Mouse (Mus musculus) v-Abl transformed pro-B cells (cell line): ENCODE data around the gene Spock1.

Source experiments
- in situ Hi-C, 2 experiments: fragments of 400-800 bp; cut with MboI; formaldehyde crosslinking; loops; one replicate each; pipeline ENCODE4 v1.15.1; 2025; ENCODE audit not compliant: unreplicated experiment in 2 of 2

Gene Spock1

DNA sequence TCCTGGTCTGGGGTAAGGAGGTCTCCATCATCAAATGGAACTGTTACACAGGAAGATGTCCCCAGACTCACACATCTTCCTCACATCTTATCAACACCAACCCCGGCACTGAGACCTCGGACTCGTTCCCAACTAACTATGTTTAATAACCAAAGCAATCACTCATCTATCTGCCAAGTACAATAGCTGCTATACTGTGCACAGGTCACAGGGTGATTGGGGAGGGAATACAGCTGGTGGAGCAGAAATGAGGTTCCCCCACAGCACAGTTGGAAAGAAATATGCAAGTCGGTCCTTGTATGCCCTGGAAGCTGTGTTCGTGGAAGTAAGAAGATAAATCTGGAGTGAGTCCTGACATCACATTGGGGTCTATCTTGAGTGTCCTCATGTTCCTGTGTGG is 98.0 kb downstream of the Spock1 start:
- in situ Hi-C loops, result no loop called here

GRCm38 (mm10) chr13:57809603-57810002 is 98.5 kb downstream of the Spock1 start:
- in situ Hi-C loops, result no loop called here

DNA sequence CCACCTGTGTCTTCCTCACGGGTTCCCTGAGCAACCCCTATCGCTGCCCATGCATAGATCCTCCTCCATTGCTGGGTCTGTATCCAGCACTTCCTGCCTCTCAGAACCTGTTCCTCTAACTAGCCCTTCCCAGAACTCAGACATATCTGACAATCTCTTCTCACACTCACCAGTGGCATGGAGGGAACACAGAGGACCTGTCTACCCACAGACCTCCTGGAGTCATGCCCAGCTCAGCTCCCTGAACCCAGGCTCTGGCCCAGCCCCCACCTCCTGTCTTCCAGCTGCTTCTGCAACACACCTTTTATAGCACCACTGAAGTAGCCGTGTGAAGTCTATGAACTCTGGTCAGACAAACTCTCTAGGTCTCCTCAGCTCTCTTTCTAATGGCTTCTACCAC is 101.3 kb downstream of the Spock1 start:
- in situ Hi-C loops, result no loop called here

DNA sequence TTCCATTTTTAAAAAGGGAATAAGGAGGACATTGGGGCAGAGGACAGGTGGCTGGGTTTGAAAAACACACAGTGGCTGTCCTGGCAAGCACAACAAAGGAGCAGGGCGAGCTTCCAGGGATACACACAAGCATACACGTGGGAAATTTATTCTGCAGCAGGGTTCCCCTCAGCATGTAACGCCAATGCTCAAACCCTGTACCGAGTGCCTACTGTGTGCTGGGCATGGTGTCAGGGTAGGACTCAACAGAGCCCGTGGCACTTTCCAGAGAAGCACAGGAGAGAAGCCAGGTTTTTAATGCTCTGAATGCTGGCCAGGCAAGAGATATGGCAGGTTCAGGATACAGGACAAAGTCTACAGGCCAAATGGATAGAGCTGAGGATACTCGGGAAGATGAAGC is 101.8 kb downstream of the Spock1 start:
- in situ Hi-C loops, result no loop called here

DNA sequence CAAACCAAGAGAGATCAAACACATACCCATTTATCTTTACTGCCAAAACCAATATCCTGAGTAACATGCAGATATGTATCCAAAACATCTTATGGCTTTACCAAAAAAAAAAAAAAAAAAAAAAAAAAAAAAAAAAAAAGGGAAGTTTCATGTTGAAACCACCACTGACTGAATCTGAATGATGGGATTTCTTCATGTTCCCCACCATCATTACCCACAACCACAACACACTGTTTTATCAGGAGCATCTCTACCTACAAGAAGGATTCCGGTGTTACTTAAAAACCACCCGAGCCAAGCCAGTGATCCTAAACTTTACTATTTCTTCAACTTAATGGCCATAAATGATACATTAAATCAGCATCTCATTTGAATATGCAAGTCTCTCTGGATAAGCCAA is 109.5 kb downstream of the Spock1 start:
- in situ Hi-C loops, result no loop called here

GRCm38 (mm10) chr13:57796951-57797692 is 111.0 kb downstream of the Spock1 start:
- in situ Hi-C loops, result no loop called here

DNA sequence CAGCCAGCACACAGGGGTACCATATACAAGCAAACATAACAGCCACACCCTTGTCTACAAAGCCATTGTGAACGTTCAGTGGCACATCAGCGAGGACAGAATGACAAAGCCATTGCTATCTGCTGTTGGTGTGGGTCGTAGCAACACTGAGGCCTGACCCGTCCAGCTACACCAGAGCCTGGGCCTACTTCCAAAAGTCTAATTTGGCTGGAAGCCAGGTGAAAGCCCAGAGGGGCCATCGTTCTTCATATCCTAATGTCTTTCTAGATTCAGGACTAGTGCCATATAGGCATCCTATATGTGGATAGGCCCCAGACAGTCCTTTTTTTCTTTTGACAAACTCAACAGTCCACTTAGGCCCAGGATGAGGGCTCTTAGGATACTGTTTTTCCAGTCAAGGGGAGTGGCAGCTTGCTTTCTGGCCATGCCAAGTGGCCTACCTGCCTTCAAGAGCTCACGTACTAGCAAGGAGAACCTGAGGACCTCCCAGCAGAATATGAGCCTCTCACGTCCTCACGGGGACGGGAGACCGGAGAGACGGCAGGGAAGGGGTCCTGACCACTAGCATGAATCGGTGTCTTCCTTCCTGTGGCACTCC is 114.4 kb downstream of the Spock1 start:
- in situ Hi-C loops, result no loop called here

GRCm38 (mm10) chr13:57789796-57790195 is 118.3 kb downstream of the Spock1 start:
- in situ Hi-C loops, result no loop called here

DNA sequence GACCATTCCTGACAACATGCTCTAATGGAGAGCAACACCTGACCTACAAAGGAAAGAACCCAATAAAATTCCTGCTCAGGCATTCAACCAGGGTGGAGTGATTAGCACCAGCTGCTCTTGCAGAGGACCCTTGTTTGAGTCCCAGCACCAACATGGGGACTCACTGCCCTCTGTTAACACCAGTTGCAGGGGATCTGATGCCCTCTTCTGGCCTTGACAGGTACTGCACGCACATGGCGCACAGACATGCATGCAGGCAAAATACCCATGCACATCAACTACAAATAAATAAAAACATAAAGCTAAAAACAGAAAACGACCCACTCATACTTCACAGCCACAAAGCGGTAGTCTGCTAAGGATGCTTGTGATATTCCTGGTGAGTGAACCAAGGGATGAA is 119.8 kb downstream of the Spock1 start:
- in situ Hi-C loops, result no loop called here

DNA sequence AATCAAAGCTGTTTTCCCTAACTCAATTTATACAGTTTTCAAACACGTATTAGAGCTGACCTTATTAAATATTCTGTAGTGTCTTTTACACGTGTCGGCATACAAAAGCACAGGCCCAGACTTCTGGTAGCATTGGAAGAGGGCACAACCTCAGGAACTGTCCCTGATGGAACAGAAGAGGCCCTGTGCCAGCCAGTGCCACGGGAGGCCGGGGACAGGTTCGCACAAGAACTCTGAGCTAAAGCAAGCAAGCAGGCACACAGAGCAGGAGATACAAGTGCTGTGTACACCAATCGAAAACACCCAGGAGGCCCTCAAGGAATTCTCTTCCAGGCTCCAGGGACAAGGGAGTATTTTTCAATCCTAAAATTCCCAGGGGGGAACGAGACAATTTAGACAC is 121.9 kb downstream of the Spock1 start:
- in situ Hi-C loops, result no loop called here

DNA sequence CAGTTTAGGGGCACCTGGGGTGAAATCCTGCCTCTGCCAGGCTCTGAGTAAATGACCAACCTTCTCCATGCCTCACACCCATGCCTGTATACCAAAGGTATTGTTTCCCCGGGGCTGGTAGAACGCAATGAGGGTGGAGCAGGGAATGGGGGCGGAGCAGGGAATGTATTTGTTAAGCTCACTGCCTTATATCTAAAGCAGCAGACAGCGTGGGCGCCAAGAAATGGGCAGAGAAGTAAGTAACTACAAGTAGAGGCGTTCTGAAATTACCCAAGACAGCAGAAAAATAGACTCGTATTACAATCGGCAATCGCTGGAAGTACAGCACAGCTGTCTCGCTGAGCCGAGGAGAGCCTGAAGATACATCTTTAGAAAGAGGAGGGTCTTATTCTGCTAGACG is 125.2 kb downstream of the Spock1 start:
- in situ Hi-C loops, result no loop called here

DNA sequence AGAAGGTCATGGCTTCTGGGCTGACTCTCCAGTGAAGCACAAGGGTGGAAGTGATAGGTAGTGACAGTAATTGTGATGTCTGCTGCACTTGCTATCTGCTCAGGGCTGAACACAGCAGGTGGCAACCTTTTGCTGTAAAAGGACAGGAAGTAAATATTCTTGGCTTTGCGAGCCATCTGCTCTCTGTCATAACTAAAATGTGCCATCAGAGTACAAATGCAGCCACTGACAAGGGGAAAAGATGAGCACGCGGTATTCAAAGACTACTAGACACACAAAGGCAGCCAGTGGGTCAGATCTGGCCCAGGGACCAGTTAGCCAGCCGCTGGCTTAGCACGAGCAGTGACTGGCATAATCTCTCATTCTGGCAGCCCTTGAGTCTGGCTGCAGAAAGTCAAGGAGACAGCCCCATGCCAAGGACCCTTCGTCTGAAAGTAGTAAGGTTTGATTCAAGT is 126.0 kb downstream of the Spock1 start:
- in situ Hi-C loops, result no loop called here

- in situ Hi-C loops, result no loop called here
Observed at GRCm38 (mm10) chr13:57779146-57779545, 129.0 kb downstream of the Spock1 start.

DNA sequence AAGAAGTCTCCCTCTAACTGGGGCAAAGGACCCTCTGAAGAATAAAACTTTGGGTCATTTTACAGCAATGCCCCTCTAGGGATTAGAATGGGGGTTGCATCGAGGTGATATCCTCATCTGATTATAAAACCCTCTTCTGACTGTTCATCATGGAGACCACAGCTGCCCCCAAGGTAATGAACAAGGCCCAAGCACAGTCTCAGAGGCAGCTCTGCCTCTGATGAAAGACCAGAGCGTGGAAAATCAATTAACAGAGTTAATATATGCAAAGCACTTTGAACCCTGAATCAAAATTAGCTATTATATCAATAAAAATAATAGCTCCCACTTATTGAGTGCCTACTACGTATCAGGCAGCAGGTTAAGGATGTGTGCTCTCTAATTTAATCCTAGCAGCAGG is 129.6 kb downstream of the Spock1 start:
- in situ Hi-C loops, result no loop called here

DNA sequence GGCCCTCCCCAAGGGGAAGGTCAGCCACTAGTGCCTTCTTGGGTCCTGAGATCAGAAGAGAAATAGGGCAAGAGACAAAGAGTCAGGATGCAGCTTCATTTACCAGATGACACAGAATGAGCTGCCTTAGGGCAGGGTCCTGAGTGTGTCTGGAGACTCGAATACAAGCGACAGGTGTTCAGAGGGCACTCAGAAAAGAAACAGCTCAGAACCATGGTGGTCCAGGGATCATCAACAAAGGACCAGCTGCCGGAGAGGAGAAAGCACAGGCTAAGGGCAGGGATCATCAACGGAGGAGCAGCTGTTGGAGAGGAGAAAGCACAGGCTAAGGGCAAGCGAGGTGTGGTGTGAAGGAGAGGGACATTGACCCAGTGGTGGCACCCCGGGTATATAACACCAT is 136.1 kb downstream of the Spock1 start:
- in situ Hi-C loops, result no loop called here

DNA sequence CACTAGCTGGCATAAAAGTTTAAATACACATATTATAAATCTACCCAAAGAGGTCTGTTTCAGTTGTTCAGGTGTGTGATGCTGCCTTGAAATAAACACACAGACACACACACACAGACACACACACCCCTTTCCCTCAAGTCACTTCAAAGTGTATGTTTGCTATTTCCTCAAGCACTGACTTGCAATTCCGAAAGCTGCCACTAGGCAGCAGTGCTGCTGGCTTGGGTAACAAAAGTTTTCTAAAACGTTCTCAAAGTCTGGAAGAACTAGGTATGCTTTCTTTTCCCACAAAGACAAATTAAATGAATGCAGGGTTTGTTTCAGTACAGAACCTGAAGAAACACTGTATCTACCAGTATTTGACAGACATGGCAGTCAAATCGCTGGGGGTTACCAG is 141.4 kb downstream of the Spock1 start:
- in situ Hi-C loops, result no loop called here

DNA sequence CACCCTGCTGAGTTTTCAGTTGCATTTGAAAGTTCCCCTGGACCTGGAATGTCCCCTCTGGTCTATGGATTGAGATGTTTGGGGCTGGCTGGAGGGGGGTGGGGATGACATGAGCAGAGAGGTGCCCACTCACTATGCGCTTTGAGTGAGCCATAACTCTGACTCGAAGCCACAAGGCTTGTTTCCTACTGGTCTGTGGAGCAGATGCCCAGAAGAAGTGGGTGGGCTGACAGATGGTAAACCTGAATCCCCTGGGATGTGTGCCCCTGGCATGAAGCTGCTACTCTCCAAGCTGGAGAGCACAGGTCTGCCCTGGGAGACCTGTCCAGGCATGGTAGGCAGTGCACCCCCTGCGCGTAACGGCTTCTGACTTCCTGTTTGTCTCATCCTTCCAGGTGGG is 147.0 kb downstream of the Spock1 start:
- in situ Hi-C loops, result no loop called here

DNA sequence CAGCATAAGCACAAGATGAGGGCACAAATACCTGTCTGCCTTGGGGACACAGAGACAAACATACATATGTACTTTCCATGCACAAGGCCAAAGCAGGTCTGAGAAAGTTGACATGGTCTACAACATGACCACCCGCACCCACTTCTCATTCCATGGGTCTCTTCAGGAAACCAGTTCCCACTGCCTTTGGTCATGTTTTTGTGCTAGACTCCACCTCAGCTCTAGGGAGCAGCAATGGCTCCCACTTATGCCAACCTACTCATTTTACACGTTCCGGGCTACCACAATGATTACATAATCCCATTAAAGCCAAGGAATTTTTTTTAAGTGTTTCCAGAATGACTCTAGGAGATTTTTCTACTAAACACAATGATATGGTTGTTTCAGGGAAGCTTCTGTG is 147.5 kb downstream of the Spock1 start:
- in situ Hi-C loops, result no loop called here

DNA sequence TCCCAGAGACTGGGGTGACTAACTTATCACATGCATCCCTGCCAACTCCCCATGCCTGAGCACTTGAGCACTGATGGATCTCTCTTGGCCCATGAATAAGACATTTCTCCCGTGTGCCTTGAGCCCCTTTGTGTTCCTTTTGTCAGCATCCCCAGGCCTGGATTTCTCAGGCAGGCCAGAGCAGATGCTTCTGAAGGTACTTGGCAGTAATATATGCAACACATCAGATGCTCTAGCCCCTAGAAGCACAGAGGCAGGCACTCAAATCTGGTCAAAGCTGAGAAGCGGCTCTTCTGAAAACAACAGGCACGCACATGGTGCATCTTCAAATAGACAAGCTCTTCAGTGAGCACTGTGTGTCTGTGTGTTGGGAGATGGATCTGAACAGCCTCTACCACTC is 151.8 kb downstream of the Spock1 start:
- in situ Hi-C loops, result no loop called here

- in situ Hi-C loops, result no loop called here
Observed at GRCm38 (mm10) chr13:57750831-57751230, 157.3 kb downstream of the Spock1 start.

DNA sequence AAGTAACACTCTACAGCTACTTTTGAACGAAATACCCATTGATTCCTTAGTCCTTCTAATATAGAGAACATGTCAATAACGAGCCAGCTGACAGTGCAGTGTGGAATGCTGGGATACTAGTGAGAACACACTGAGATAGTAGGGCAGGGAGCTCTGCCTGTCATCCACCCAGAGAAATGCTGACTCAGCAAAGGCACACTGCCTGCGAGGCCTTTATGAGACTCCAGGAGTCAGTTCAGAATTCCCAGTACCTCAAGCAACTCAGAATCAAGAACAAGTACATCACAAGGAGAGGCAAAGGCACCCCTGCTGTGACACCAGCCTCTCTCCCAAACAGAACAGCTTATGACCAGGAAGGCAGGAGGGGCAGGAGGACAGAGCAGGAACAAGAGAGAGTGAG is 163.5 kb downstream of the Spock1 start:
- in situ Hi-C loops, result no loop called here

DNA sequence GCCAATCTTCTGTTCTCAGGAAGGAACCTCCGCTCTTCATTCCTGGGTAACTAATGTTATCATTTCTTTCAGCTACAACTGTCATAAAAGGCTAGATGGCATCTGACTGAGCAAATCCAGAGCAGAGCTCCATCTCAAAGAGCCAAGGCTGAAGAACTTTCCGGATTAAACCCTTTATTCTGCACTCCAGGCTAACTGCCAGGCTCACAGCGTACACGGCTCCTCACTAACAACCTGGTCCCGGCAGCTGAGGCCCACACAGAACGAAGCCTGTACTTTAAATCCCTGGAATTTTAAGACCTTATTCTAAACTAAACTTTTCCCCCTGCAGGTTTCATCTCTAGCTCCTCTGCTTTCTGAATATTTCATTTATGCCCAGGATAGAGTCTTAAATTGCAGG is 166.9 kb downstream of the Spock1 start:
- in situ Hi-C loops, result no loop called here

- in situ Hi-C loops, result no loop called here
Observed at GRCm38 (mm10) chr13:57740473-57740872, 167.7 kb downstream of the Spock1 start.
